Mouse (Mus musculus) forelimb bud, embryonic 11.5 days (tissue): ENCODE data around the gene Tpcn2.

Source experiments
- DNase-seq: peaks from one replicate; pipeline ENCODE4 v3.0.0-alpha.2; 2012; ENCODE audit warnings: low read depth, low spot score

Tpcn2 gene

DNA sequence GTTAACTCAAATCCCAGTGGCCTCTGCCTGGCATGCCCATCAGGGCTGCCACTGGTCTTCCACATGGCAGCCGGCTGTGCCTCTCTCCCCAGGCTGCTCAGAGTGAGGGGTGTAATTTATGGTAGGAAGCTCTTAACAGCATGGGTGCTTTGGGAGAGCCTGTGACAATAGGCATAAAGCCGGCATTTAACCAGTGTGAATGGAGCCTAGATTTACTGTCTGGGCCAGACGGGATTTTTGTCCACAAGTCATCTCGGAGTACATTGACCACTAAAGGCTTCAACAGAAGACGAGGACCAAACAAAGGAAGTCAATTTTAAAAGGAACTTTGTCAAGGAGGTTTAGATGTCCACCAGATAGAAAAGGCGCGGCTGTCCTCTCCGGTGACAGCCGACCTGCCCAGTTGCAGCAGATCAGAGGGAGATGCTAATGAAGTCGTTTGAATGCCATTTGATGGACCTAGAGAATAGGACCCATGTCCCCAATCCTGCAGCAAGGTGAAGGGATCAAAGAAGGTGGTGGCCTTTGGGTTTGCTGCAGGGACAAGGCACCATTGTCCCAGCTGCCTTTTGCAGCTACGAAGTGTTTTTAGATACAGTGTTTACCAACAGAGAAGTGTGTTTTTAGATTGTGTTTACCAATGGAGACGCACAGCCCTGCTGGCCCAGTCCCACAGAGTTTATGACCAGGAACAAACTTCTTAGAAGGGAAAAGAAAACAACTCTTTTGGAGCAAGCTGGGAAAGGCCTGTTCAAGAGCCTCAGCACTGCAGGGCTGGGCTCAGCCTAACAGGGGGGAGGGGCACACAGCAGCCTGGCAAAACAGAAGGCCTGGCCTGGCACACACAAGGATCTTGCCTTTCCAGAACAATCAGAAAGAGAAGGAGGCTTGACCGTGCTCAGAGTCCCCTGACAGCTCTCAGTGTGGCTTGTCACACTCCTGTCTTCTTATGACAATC is 124.2 kb downstream of the Tpcn2 start:
- DNase-seq, result peak; percentile 40

GRCm38 (mm10) chr7:145155666-145156065 is 128.1 kb downstream of the Tpcn2 start:
- DNase-seq, result no peak

DNA sequence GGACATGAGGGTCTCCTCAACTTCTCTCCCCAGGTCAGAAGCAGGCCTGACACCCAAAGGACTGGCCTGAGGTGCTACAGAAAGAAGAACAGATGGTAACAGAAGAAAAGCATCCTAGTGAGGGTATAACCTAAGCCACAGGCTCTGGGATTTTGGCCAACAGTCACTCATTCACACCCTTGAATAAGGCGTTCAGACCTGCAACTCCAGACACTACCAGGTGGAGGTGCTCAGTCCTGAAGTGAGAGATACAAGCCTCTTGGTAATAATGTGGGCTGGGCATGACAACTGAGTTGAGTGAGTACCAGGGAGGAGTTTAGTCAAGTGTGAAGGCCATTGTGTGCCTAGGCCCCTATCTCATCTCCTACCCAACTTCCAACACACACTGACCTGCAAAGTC is 129.7 kb downstream of the Tpcn2 start:
- no peak for DNase-seq

- no peak for DNase-seq
Measured at GRCm38 (mm10) chr7:145151845-145152244, 132.0 kb downstream of the Tpcn2 start.

DNA sequence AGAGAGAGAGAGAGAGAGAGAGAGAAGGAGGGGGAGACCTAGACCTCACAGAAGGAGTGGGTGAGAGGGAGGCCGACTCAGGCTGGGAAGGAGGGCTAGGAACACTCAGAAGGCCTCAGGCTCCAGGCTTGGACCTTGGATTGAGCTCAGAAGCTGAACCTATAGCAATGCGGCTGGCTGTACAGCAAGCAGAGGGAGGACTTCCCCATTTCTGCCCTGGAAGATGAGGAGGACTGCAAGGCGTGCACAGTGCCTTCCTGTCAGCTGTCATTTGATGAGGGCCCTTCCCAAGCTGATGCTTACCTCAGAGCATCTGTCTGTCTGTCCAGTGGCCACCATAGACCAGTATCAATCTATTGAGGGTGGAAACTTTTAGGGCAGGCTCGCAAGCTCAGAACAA is 134.9 kb downstream of the Tpcn2 start:
- DNase-seq, result no peak

GRCm38 (mm10) chr7:145147973-145148698 is 135.7 kb downstream of the Tpcn2 start:
- no peak for DNase-seq

DNA sequence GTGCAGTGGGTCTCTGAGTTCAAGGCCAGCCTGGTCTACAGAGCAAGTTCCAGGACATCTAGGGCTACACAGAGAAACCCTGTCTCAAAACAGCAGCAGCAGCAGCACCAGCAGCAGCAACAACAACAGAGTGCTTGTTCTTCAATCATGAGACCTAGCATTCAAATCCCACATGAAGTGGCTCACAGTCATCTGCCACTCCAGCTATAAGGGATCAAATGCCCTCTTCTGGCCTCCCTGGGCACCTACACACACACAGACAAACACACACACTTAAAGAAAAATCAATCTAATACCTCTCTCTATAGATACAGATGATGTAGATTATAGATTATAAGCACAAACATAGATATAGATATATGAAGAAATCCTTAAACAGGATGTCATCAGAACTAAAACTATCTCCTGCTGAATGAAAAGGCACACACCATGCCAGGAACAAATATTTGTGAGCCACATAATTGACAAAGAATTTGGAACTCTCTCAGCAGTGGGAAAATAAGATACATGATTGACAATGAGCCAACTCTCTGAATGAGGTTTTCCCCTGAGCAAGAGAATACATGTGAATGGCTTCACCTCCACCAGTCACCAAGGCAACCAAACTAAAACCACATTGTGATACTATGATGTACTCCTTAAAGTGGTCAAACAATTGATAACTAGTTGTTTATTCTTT is 137.4 kb downstream of the Tpcn2 start:
- DNase-seq, result no peak

- no peak for DNase-seq
Measured at GRCm38 (mm10) chr7:145143502-145144070, 140.2 kb downstream of the Tpcn2 start.

GRCm38 (mm10) chr7:145140656-145141055 is 143.2 kb downstream of the Tpcn2 start:
- DNase-seq, result no peak

DNA sequence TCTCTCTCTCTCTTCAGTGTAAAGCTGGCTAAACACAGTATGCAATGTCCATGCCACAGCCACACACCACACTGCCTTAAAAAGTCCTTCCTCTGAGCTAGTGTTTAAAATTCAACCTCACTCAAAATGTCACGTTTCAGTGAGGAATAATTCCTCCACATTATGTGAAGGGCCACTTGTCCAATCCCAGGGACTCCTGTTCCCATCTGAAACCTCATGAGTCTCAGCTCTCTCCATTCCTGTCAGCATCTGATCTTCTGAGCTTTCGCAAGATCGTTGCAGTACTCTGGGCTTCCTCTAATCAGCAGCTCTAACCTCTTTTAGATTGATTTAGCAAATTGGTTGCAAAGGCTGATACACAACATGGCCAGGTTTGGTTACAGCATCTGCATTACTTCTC is 144.2 kb downstream of the Tpcn2 start:
- DNase-seq, result no peak

DNA sequence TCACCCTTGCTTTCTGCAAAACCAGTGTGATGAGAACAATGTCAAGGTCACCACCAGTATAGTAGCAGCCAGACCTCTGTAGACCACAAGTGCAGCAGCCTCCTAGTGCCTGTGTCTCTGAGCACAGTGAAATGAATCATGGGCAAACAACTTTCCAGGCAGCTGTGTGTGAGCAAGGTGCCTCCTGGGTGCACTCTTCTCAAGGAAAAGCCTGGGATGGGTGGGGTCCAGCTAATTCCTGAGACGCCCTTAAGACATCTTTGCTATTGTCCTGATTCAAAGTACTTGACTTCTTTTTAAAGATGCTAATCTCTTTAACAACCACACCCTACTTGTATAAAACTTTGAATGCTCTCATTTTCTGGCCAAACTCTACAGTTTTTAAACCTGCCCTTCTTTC is 144.7 kb downstream of the Tpcn2 start:
- DNase-seq, result no peak

- no peak for DNase-seq
Measured at GRCm38 (mm10) chr7:145137871-145138270, 145.9 kb downstream of the Tpcn2 start.

- DNase-seq, result no peak
Measured at GRCm38 (mm10) chr7:145136831-145137230, 147.0 kb downstream of the Tpcn2 start.
